Mouse (Mus musculus): Measurements from ENCODE around the gene Nf1. TPM values are rescaled to one million over a fixed set of nuclear protein-coding genes. Genes with fewer than 3 reads are reported as not detected.

Gene Nf1
- polyA plus RNA-seq, 1 experiment from 2014 or later = 3.7 TPM

DNA sequence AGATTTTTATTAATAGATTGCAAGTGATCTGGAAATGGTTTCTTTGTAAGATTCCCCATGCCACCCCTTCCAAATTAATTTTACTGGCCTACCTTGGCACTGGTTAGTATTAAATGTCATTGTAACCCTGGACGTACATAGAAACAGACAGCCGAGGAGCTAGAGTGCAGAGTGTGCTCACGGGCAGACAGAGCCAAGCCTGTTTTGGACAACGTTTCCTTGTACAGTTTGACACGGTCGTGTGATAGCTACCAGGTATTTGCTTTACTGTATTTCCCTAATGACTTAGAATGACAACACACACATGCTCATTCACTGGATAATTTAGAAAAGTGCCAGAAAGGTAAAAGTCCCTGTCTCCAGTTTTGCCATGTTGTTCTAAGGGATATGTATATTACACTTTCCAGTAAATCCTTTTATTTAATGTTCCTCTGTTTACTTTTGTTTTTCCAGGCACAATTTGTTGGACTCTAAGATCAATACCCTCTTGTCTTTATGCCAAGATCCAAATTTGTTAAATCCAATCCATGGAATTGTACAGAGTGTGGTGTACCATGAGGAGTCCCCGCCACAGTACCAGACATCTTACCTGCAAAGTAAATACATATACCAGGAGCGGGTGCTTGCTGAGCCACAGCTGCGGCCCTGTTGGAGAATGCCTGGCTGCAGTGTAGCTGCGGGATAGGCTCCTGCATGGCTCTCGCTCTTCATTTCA lies 228.9 kb downstream of the Nf1 start:
- ATAC-seq (replicated peaks; ENCODE audit: insufficient number of reproducible peaks, insufficient read depth, low FRiP score, low read depth) = no peak
- WGBS = 83% methylated on average over 11 of the region's 11 CpGs
- H3K36me3 ChIP-seq = peaks cover 59% of the 10 kb centered on the region

DNA sequence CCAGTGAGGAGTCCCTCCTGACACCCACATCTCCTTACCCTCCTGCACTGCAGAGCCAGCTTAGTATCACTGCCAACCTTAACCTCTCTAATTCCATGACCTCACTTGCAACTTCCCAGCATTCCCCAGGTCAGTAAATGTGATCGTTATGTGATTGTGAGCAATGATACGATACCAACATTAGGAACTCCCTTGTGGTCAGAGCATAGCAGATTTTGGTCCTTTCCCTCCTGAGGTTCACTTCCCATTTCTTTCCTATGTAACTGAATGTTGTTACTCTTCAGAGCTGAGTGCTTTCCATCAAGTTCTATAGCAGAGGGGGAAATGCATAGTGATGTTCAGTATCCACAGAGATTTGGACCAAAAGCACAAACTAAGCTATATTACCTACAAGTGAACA lies 230.8 kb downstream of the Nf1 start:
- Histone ChIP-seq H3K4me2 (no peak overlapping the region), H3K36me3 (peaks cover 51% of the 10 kb centered on the region), H3K9ac (no peak overlapping the region), H3K27me3 (no peaks in the 10 kb centered on the region), H3K9me3 (replicated peaks) (no peaks in the 10 kb centered on the region), H3K4me1 (replicated peaks) (0 out of 2 replicates have a peak, but pooled peaks cover 5% of the 10 kb centered on the region), H3K4me3 (no peak overlapping the region), H3K27ac (no peak overlapping the region)
- WGBS = 96% methylated on average over 2 of the region's 2 CpGs
- no peak for ATAC-seq (replicated peaks; ENCODE audit: insufficient number of reproducible peaks, insufficient read depth, low FRiP score, low read depth)

More for the DNA sequence above, 228.9 kb downstream of the Nf1 start:
- no peak overlapping the region for H3K4me2 ChIP-seq
- H3K27ac ChIP-seq = no peak overlapping the region
- no peaks in the 10 kb centered on the region for H3K4me1 ChIP-seq (replicated peaks)
- no peak overlapping the region for H3K9ac ChIP-seq
- H3K27me3 ChIP-seq = no peaks in the 10 kb centered on the region
- H3K4me3 ChIP-seq = no peak overlapping the region
- H3K9me3 ChIP-seq (replicated peaks) = no peaks in the 10 kb centered on the region

- H3K4me2 ChIP-seq = no peak overlapping the region
- no peaks in the 10 kb centered on the region for H3K27me3 ChIP-seq
- no peak overlapping the region for H3K27ac ChIP-seq
- ATAC-seq (replicated peaks; ENCODE audit: insufficient number of reproducible peaks, insufficient read depth, low FRiP score, low read depth) = no peak
- H3K4me3 ChIP-seq = no peak overlapping the region
- H3K4me1 ChIP-seq (replicated peaks) = 0 out of 2 replicates have a peak, but pooled peaks cover 9% of the 10 kb centered on the region
- H3K9ac ChIP-seq = no peak overlapping the region
- no peaks in the 10 kb centered on the region for H3K9me3 ChIP-seq (replicated peaks)
- H3K36me3 ChIP-seq = peaks cover 32% of the 10 kb centered on the region
- 80% methylated on average over 3 of the region's 3 CpGs for WGBS
These were observed 234.3 kb downstream of the Nf1 start for GRCm38 (mm10) chr11:79573836-79574235.

DNA sequence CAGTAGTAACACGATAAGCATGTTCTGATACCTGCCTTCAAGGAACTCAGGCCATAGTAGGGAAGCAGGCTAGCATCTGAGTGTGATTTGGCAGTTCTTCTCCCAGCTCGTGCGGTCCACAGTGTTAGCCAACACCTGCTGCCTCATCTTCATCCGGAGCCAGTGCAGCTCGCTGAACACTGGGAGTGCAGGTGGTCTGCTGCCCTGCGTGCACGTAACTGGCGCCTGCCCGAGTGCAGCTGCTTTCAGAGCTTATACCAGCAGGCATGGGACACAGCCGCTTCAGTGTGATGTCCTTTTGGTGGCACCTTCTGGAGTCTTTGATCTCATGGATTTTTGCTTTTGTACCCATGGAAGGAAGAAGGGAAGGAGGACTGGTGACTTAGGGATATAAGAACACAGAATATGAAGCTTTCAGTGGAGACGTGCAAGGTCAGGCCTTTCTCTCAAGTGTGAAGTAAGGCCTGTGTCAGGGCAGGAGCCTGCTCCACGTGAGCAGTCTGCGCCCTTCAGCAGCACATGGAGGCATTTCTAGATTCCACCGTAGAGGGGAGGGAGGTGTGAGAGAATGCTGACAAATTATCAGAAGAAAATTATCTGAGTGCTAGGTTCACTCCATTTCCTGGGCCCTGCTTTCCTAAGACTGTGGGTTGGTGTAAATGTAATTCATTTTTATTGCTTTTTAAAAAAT lies 236.0 kb downstream of the Nf1 start:
- Histone ChIP-seq H3K27ac (no peak overlapping the region), H3K27me3 (no peaks in the 10 kb centered on the region), H3K36me3 (peaks cover 22% of the 10 kb centered on the region), H3K4me1 (replicated peaks) (peaks cover 9% of the 10 kb centered on the region; the same call in 1 of the 2 replicates), H3K9ac (no peak overlapping the region), H3K9me3 (replicated peaks) (no peaks in the 10 kb centered on the region), H3K4me3 (no peak overlapping the region), H3K4me2 (no peak overlapping the region)
- 68% methylated on average over 14 of the region's 14 CpGs for WGBS
- ATAC-seq (replicated peaks; ENCODE audit: insufficient number of reproducible peaks, insufficient read depth, low FRiP score, low read depth) = peak; percentile 55; the same call in 1 of the 2 replicates

DNA sequence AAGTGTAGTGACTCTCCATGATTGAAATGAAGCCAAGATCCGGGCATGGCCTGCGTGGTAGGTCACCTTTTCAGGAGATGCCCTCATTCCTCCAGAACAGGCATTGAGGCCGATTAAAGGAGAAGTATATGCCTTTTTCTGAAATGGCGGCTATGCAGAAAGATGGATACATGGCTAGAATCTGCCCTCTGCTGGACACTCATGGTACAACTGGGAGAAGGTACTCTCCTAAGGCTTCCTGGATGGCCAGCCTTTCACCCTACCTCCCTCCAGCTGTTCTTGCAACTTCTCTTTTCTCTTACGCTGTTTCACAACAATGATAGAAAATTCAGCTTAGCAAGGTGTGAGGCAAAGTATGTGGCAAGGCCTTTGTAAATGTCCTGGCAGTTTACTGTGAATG lies 238.2 kb downstream of the Nf1 start:
- no peak overlapping the region for H3K9ac ChIP-seq
- peaks cover 9% of the 10 kb centered on the region; the same call in 1 of the 2 replicates for H3K4me1 ChIP-seq (replicated peaks)
- no peak for ATAC-seq (replicated peaks; ENCODE audit: insufficient number of reproducible peaks, insufficient read depth, low FRiP score, low read depth)
- no peaks in the 10 kb centered on the region for H3K9me3 ChIP-seq (replicated peaks)
- WGBS = 34% methylated on average over 5 of the region's 5 CpGs
- no peak overlapping the region for H3K4me2 ChIP-seq
- H3K27ac ChIP-seq = no peak overlapping the region
- H3K27me3 ChIP-seq = no peaks in the 10 kb centered on the region
- H3K36me3 ChIP-seq = peaks cover 11% of the 10 kb centered on the region; the same call in 1 of the 2 replicates
- H3K4me3 ChIP-seq = no peak overlapping the region

DNA sequence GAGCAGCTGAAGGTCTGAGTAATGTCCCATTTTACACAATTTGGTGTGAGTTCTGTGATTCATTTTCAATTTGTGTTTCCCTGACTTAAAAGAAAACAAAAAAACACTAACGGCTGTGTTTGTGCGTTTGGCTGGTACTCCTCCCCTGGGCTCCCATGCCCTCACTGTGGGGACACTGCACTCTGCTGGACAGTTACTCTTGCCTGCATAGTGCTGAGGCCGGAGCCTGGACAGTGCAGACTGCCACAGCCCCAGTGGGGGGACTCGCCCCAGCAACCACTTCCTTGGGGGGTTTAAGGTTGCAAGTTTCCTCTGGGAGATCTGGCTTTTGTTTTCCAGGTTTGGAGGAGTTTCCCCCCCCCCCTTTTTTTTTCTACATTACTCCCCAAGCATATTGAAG lies 241.2 kb downstream of the Nf1 start:
- peaks cover 1% of the 10 kb centered on the region; the same call in 1 of the 2 replicates for H3K4me1 ChIP-seq (replicated peaks)
- H3K36me3 ChIP-seq = peaks cover 11% of the 10 kb centered on the region; the same call in 1 of the 2 replicates
- no peak overlapping the region for H3K9ac ChIP-seq
- no peaks in the 10 kb centered on the region for H3K9me3 ChIP-seq (replicated peaks)
- H3K27ac ChIP-seq = no peak overlapping the region
- ATAC-seq (replicated peaks; ENCODE audit: insufficient number of reproducible peaks, insufficient read depth, low FRiP score, low read depth) = no peak
- no peak overlapping the region for H3K4me3 ChIP-seq
- H3K4me2 ChIP-seq = no peak overlapping the region
- WGBS = 46% methylated on average over 4 of the region's 4 CpGs
- no peaks in the 10 kb centered on the region for H3K27me3 ChIP-seq

DNA sequence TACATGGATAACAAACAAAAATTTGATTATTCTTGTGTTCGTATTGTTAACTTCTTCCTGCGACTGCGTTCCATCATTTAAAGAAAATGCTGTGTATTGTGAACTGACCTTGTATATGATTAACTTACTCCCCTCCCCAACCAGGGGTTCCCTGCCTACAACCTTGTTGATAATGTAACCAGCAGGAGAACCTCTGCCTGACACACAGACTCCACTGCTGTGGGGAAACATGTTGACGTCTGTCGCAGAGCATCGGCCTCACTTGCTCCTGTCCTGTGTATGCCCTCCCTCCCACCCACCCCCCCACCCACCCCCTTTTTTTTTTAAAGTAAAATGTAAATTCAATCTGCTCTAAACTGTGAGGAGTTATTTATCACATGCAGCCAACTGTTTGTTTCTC lies 241.8 kb downstream of the Nf1 start:
- no peak for ATAC-seq (replicated peaks; ENCODE audit: insufficient number of reproducible peaks, insufficient read depth, low FRiP score, low read depth)
- Histone ChIP-seq H3K27ac (no peak overlapping the region), H3K27me3 (no peaks in the 10 kb centered on the region), H3K4me2 (no peak overlapping the region), H3K9ac (no peak overlapping the region), H3K9me3 (replicated peaks) (no peaks in the 10 kb centered on the region), H3K4me3 (no peak overlapping the region), H3K36me3 (peaks cover 11% of the 10 kb centered on the region; the same call in 1 of the 2 replicates), H3K4me1 (replicated peaks) (no peaks in the 10 kb centered on the region; the same call in 1 of the 2 replicates)
- 86% methylated on average over 6 of the region's 6 CpGs for WGBS

DNA sequence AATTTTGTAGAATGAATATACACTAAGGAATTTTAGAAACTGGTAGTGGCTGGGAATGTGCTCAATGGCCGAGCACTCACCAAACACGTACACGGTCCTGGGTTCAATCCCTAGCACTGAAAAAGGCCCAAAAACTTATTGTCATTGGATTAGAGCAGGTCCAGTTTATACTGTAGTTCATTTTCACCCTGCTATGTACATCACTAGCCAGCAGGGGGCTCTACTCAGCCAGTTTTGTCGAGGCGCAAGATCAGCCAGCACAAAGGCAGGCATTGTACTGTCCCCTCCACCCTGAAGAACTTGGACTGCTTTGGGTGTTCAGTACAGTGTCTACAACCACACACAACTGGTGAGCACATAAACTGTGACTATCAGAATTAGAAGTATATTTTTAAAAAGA lies 244.7 kb downstream of the Nf1 start:
- WGBS = 11% methylated on average over 5 of the region's 5 CpGs

DNA sequence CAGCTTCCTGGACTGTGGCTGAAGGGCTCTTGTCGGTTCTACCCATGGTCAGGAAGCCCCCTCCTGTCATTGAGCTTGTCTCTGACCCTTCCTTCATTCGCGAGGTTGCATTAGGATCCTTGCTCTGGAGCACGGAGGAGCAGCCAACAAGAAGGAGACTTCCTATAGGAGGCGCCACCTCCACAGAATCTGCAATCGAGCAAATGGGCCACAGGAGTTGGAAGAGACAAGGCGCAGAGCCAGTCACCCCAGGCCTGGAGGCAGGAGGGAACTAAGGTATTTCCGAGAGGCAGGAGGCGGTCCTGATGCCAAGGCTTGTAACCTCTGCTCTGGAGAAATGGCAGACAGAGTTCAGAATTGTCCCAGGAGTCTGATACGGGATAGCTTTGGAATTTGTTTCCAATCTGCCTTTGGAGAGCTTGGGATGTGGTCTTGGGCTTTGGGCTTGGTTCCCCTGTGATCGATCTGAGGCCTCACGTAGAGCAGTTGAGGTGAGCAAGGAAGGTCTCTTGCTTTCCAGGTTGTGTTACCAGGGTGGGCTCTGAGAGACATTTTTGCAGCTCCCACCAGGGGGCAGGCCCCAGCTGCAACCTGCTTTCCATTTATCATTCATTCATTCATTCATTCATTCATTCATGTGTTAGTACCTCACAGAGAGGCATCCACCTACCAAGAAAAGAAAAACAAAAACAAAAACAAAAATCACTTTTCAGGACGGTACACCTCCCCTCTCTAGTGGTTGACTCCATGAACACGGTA lies 250.0 kb downstream of the Nf1 start:
- no peak overlapping the region for H3K27ac ChIP-seq
- H3K4me3 ChIP-seq = no peak overlapping the region
- H3K36me3 ChIP-seq = no peaks in the 10 kb centered on the region
- H3K4me1 ChIP-seq (replicated peaks) = peaks cover 12% of the 10 kb centered on the region
- no peaks in the 10 kb centered on the region for H3K9me3 ChIP-seq (replicated peaks)
- no peak overlapping the region for H3K4me2 ChIP-seq
- H3K27me3 ChIP-seq = peaks cover 68% of the 10 kb centered on the region
- no peak for ATAC-seq (replicated peaks; ENCODE audit: insufficient number of reproducible peaks, insufficient read depth, low FRiP score, low read depth)
- 44% methylated on average over 14 of the region's 14 CpGs for WGBS
- H3K9ac ChIP-seq = no peak overlapping the region

More for the DNA sequence above, 244.7 kb downstream of the Nf1 start:
- H3K27ac ChIP-seq = no peak overlapping the region
- no peak overlapping the region for H3K4me2 ChIP-seq
- H3K4me1 ChIP-seq (replicated peaks) = no peaks in the 10 kb centered on the region; the same call in 1 of the 2 replicates
- no peak overlapping the region for H3K4me3 ChIP-seq
- H3K36me3 ChIP-seq = peaks cover 4% of the 10 kb centered on the region; the same call in 1 of the 2 replicates
- H3K9ac ChIP-seq = no peak overlapping the region
- no peaks in the 10 kb centered on the region for H3K9me3 ChIP-seq (replicated peaks)
- H3K27me3 ChIP-seq = peaks cover 19% of the 10 kb centered on the region
- ATAC-seq (replicated peaks; ENCODE audit: insufficient number of reproducible peaks, insufficient read depth, low FRiP score, low read depth) = no peak

DNA sequence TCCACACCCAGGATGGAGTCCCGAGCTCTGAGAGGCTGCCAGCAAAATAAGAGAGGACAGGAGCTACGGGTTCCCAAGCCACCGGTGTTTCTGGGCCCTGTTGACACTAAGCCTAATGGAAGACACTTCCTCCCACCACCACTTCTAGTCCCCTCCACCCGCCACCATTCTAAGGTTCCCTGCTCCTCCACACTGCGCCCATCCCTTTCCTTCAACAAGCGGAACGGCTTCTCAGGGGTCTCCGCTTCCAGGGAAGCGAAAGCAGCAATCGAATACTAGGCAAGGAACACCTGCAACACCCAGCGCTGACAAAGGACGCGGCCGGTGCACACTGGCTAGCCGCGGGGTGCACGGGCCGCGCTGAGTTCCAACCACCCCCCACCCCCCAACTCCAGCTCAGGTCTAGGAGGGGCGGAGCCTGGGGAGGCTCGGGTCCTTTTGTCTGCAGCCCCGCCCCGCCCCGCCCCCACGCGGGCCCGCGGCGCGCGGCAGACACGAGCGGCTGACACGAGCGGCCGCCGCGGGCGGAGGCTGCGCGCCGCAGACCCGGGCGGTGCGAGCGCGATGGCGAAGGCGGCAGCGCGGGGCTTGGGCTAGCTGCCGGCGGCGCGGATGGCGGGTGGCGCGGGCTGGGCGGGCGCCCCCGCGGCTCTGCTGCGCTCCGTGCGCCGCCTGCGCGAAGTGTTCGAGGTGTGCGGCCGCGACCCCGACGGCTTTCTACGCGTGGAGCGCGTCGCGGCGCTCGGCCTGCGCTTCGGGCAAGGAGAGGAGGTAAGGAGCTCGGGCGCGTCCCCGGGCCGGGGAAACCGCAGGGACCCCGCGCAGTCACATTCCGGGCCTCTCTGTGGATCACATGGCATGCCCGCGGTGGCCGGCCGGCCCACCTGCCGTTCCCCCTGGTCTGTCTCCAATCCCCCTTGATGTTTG lies 251.4 kb downstream of the Nf1 start, which contains the start of gene Rab11fip4:
TSS of gene Rab11fip4 (plus strand) at position 549 of the 927 bp plus-strand sequence.
- Histone ChIP-seq H3K36me3 (no peaks in the 10 kb centered on the region), H3K4me1 (replicated peaks) (peaks cover 12% of the 10 kb centered on the region), H3K4me3 (peak within 1 kb of the TSS; percentile 61), H3K4me2 (peak within 1 kb of the TSS; percentile 98), H3K27ac (no peak within 1 kb of the TSS), H3K27me3 (peaks cover 73% of the 10 kb centered on the region), H3K9ac (peak within 1 kb of the TSS; percentile 50; the same call in 1 of the 2 replicates), H3K9me3 (replicated peaks) (no peaks in the 10 kb centered on the region)
- 0 out of 2 replicates have a peak, but pooled peaks have one; percentile 37 for ATAC-seq (replicated peaks; ENCODE audit: insufficient number of reproducible peaks, insufficient read depth, low FRiP score, low read depth)
- under 1% methylated on average over 81 of the region's 98 CpGs for WGBS

Data from heart, embryonic 15.5 days (tissue).